Mouse (Mus musculus) spleen, adult 2 months (tissue): ENCODE measurements around the gene Mob2. TPM values are rescaled to one million over a fixed set of nuclear protein-coding genes. Genes with fewer than 3 reads are reported as not detected.

Source experiments
- DNase-seq, 2 experiments: peaks; one replicate each; pipeline versions ENCODE4 v3.0.0 to v3.0.0-alpha.2; 2012 to 2021; ENCODE audit warnings: low spot score in 2 of 2, low read depth in 1 of 2
- H3K27ac ChIP-seq: fragments of 200-500 bp; 2 replicates; pipeline ENCODE4 v1.5.1; 2012; ENCODE audit warnings: low read length, inconsistent platforms; ENCODE audit not compliant: insufficient read depth
- H3K27me3 ChIP-seq: fragments of 200-500 bp; 2 replicates; pipeline ENCODE4 v1.6.1; 2012; ENCODE audit warnings: mild to moderate bottlenecking, moderate library complexity, low read length, inconsistent platforms; ENCODE audit not compliant: control insufficient read depth, insufficient read depth
- H3K36me3 ChIP-seq: fragments of 200-500 bp; 2 replicates; pipeline ENCODE4 v1.6.1; 2012; ENCODE audit warnings: mild to moderate bottlenecking, low read length, inconsistent platforms; ENCODE audit not compliant: control insufficient read depth, insufficient read depth
- H3K4me1 ChIP-seq: fragments of 200-500 bp; 2 replicates; pipeline ENCODE4 v1.6.1; 2011; ENCODE audit warnings: inconsistent platforms; ENCODE audit not compliant: control insufficient read depth, insufficient read depth, insufficient read length
- H3K4me3 ChIP-seq: fragments of 200-500 bp; 2 replicates; pipeline ENCODE4 v1.5.1; 2011; ENCODE audit warnings: mild to moderate bottlenecking, inconsistent platforms; ENCODE audit not compliant: insufficient read depth, insufficient read length; ENCODE audit errors: extremely low read depth
- CTCF ChIP-seq: fragments of 200-500 bp; IDR thresholded peaks from 2 replicates; pipeline ENCODE4 v1.5.1; 2011; ENCODE audit warnings: mild to moderate bottlenecking, inconsistent platforms; ENCODE audit not compliant: insufficient read depth, insufficient read length, insufficient replicate concordance; ENCODE audit errors: extremely low read depth
- POLR2A ChIP-seq: fragments of 200-500 bp; IDR thresholded peaks from 2 replicates; pipeline ENCODE4 v1.6.1; 2011; ENCODE audit warnings: low read depth, low read length, inconsistent platforms
- WGBS: fragments of 180-500 bp; shearing (Covaris S2); methylation state at CpG from one replicate; pipeline ENCODE4 v1.1.7; 2018; 5-methylcytosine and 5-hydroxymethylcytosine counted together
- polyA plus RNA-seq: library from polyadenylated mRNA; depleted of rRNA; stranded (reverse); fragments of >200 nt; gene quantifications from 2 replicates; pipeline ENCODE4 v1.2.3, GENCODE M21; 2012; rRNA removed

Mob2 gene
- polyA plus RNA-seq, 1 experiment = 28.2 TPM

DNA sequence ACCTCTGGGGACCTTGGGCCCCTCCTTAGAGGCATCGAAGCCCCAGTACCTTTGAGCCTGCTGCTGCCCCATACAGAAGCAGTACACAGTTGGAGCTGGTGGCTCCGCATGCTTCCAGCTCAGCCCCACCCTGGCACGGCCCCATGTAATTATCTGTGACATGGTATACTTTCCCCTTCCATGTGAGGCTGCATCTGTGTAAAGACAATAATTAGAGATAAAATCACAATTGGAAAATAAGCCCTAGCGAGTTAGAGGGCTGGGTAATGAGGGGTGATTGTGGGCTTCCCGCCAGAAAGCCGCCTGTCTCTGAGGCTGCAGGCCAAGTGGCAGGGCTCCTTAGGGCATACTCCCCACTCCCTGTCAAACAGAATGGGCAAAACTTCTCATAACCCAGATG lies 82.9 kb downstream of the Mob2 start:
- H3K27ac ChIP-seq = no peak overlapping the region
- no peak overlapping the region for H3K4me3 ChIP-seq
- TF ChIP-seq POLR2A = no peak
- TF ChIP-seq CTCF = no peak
- no peaks in the 10 kb centered on the region for H3K36me3 ChIP-seq
- 78% methylated on average over 6 of the region's 6 CpGs for WGBS
- no peak for DNase-seq
- H3K4me1 ChIP-seq = no peaks in the 10 kb centered on the region
- H3K27me3 ChIP-seq = no peaks in the 10 kb centered on the region

GRCm38 (mm10) chr7:141972831-141973619 lies 87.8 kb downstream of the Mob2 start:
- Histone ChIP-seq H3K4me1 (no peaks in the 10 kb centered on the region), H3K27ac (no peak overlapping the region), H3K4me3 (no peak overlapping the region), H3K36me3 (no peaks in the 10 kb centered on the region), H3K27me3 (no peaks in the 10 kb centered on the region)
- no peak for TF ChIP-seq CTCF
- no peak for TF ChIP-seq POLR2A
- 14% methylated on average over 7 of the region's 7 CpGs for WGBS
- DNase-seq = no peak

GRCm38 (mm10) chr7:141966281-141966680 lies 94.6 kb downstream of the Mob2 start:
- 84% methylated on average over 2 of the region's 2 CpGs for WGBS
- H3K27me3 ChIP-seq = no peaks in the 10 kb centered on the region
- H3K36me3 ChIP-seq = no peaks in the 10 kb centered on the region
- DNase-seq = no peak
- no peak overlapping the region for H3K27ac ChIP-seq
- no peaks in the 10 kb centered on the region for H3K4me1 ChIP-seq
- TF ChIP-seq CTCF (no peak), POLR2A (no peak)
- H3K4me3 ChIP-seq = no peak overlapping the region

DNA sequence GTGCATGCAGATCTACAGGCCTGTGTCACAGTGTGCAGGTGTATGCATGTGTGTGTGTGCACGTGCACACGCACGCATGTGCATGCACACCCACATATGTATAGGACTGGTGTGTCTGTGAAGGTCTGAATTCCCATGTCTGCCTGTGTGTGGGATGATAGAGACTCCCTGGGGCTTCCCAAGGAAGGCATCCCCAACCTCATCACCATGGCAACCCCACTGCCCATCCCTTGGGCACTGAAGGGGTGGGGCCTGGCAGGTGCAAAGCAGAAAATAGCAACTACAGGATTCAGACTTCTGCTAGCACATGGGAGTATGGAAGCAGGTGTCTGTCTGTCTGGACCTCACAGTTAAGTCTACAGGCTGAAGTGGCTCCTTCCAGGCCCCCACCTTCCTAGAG lies 98.3 kb downstream of the Mob2 start:
- WGBS = 95% methylated on average over 3 of the region's 3 CpGs
- no peaks in the 10 kb centered on the region for H3K27me3 ChIP-seq
- DNase-seq = no peak
- no peaks in the 10 kb centered on the region for H3K4me1 ChIP-seq
- no peak overlapping the region for H3K4me3 ChIP-seq
- no peaks in the 10 kb centered on the region for H3K36me3 ChIP-seq
- no peak overlapping the region for H3K27ac ChIP-seq
- TF ChIP-seq POLR2A (no peak), CTCF (no peak)

DNA sequence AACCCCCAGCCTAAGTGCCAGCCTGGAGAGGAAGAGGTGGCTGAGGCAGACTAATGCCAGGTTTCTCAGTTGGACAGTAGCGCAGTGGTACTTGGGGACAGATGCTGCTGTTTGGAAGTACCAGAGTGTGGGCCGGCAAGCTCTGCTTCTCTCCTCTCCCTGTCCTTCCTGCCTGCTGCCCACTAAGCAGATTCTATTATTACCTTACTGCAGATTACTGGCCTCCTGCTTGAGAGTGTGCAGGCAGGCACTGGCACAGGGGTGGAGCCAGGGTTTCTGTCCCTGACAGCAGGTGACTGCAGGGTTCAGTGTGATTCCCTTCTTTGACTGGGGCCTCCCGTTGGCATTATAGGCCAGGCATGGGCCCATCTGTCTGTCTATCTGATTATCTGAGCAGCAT lies 99.4 kb downstream of the Mob2 start:
- no peaks in the 10 kb centered on the region for H3K27me3 ChIP-seq
- TF ChIP-seq POLR2A = no peak
- TF ChIP-seq CTCF = no peak
- no peaks in the 10 kb centered on the region for H3K4me1 ChIP-seq
- H3K27ac ChIP-seq = no peak overlapping the region
- no peak for DNase-seq
- no peak overlapping the region for H3K4me3 ChIP-seq
- H3K36me3 ChIP-seq = no peaks in the 10 kb centered on the region
- 87% methylated on average over 3 of the region's 3 CpGs for WGBS

DNA sequence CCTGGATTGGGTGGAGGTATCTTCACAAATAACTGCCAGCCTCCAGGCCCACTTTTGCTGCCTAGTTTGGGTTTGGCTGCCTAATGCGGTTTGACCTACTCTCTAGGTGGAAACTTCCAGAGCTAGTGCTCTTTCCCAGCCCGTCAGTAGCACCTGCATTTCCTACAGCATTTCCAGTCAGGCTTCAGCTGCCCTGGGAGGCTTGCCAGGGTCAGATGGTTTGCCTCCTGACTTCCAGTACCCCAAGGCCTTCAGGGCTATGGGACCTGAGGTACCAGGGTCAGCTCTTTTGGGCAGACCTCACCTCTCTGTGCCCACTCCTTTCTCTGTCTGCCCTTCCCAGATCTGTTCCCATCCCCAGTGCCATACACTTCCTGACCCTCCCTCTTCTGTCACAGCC lies 99.9 kb downstream of the Mob2 start:
- 83% methylated on average over 2 of the region's 2 CpGs for WGBS

GRCm38 (mm10) chr7:141959133-141959532 lies 101.7 kb downstream of the Mob2 start:
- no peaks in the 10 kb centered on the region for H3K27me3 ChIP-seq
- H3K27ac ChIP-seq = no peak overlapping the region
- H3K36me3 ChIP-seq = no peaks in the 10 kb centered on the region
- no peak for TF ChIP-seq POLR2A
- no peak for TF ChIP-seq CTCF
- 67% methylated on average over 1 of the region's 1 CpGs for WGBS
- no peak for DNase-seq
- H3K4me1 ChIP-seq = no peaks in the 10 kb centered on the region
- H3K4me3 ChIP-seq = no peak overlapping the region

More for the DNA sequence above, 99.9 kb downstream of the Mob2 start:
- H3K4me3 ChIP-seq = no peak overlapping the region
- H3K27ac ChIP-seq = no peak overlapping the region
- H3K4me1 ChIP-seq = no peaks in the 10 kb centered on the region
- TF ChIP-seq POLR2A = no peak
- TF ChIP-seq CTCF = no peak
- no peaks in the 10 kb centered on the region for H3K27me3 ChIP-seq
- H3K36me3 ChIP-seq = no peaks in the 10 kb centered on the region
- DNase-seq = no peak

Other genes starting within 250 kb of the Mob2 start
- gene Muc5b, start 222.0 kb downstream of the Mob2 start, polyA plus RNA-seq = 0.01 TPM in 1 of 2 replicates, not detected in the other
- gene Tollip, start 142.6 kb downstream of the Mob2 start, polyA plus RNA-seq = 40.8 and 49.4 TPM in 2 replicates
- gene Brsk2, start 111.3 kb downstream of the Mob2 start, polyA plus RNA-seq = 0.67 and 1.6 TPM in 2 replicates
- 3.5 TPM in 2 replicates for gene Dusp8, start 34.8 kb upstream of the Mob2 start, polyA plus RNA-seq
- not detected in 2 replicates for gene Gm45618, start 59.7 kb upstream of the Mob2 start, polyA plus RNA-seq
- not detected in 2 replicates for gene Gm39115, start 75.0 kb upstream of the Mob2 start, polyA plus RNA-seq
- gene Gm45337, start 83.5 kb upstream of the Mob2 start, polyA plus RNA-seq = not detected in 2 replicates
- not detected in 2 replicates for gene Gm29735, start 96.0 kb upstream of the Mob2 start, polyA plus RNA-seq
- gene Gm4553, start 104.7 kb upstream of the Mob2 start, polyA plus RNA-seq = not detected in 2 replicates
- gene Krtap5-2, start 114.9 kb upstream of the Mob2 start, polyA plus RNA-seq = not detected in 2 replicates
- not detected in 2 replicates for gene Gm10153, start 129.3 kb upstream of the Mob2 start, polyA plus RNA-seq
- not detected in 2 replicates for gene Krtap5-3, start 140.3 kb upstream of the Mob2 start, polyA plus RNA-seq
- not detected in 2 replicates for gene Gm7579, start 150.8 kb upstream of the Mob2 start, polyA plus RNA-seq
- gene Krtap5-5, start 168.9 kb upstream of the Mob2 start, polyA plus RNA-seq = not detected in 2 replicates
- not detected in 2 replicates for gene Gm40460, start 180.0 kb upstream of the Mob2 start, polyA plus RNA-seq
- gene Gm2431, start 197.3 kb upstream of the Mob2 start, polyA plus RNA-seq = not detected in 2 replicates
- not detected in 2 replicates for gene Gm4559, start 213.3 kb upstream of the Mob2 start, polyA plus RNA-seq
- not detected in 2 replicates for gene Krtap5-1, start 236.1 kb upstream of the Mob2 start, polyA plus RNA-seq
- not detected in 2 replicates for gene Krtap5-4, start 242.5 kb upstream of the Mob2 start, polyA plus RNA-seq